25 mouse cellular contexts compared by ENCODE assay signal in genomic region chr6:92158801-92159200, GRCm38 (mm10). TPM values are rescaled to one million over a fixed set of nuclear protein-coding genes. Genes with fewer than 3 reads are reported as not detected.
DNase-seq lines count a peak whose midpoint lies in the region; ATAC-seq and TF ChIP-seq lines count a peak whose summit lies in the region.
"Had no signal": no experiment of that assay in that cellular context is flagged by ENCODE, and none has a peak within 500 bp of the region (broad histone marks: within the 10 kb centered on the region; RNA-seq: fewer than 3 reads in every experiment).

No protein-coding gene starts in this region.

- H3K4me1 ChIP-seq in midbrain, embryonic 11.5 days (ENCODE audit: control insufficient read depth, insufficient read depth, low read length), result no peaks in the 10 kb centered on the region
- H3K4me1 ChIP-seq: forebrain, embryonic 13.5 days; limb, embryonic 12.5 days; lung, embryonic 15.5 days; midbrain, embryonic 12.5 days; neural tube, embryonic 12.5 days had no signal

- H3K4me2 ChIP-seq in midbrain, embryonic 11.5 days, result no peak overlapping the region
- H3K4me2 ChIP-seq: forebrain, embryonic 13.5 days; heart, embryonic 12.5 days; limb, embryonic 12.5 days; lung, embryonic 15.5 days; midbrain, embryonic 12.5 days; neural tube, embryonic 12.5 days had no signal

- peak; percentile 5 for DNase-seq in testis, postnatal 10 days (ENCODE audit: low spot score)
- no peak for DNase-seq in testis, postnatal 14 days (ENCODE audit: low spot score)
- DNase-seq in cerebellum, adult 18-20 months, result peak; percentile 42 to 52
- DNase-seq in cerebellum, postnatal 10 days, result peak; percentile 17 to 32
- no peak for DNase-seq in layer of hippocampus, adult 2 months (ENCODE audit: low spot score in 2 of 2)
- DNase-seq in midbrain, embryonic 11.5 days (ENCODE audit: low spot score, missing footprints), result no peak
- DNase-seq: adrenal gland, adult 2 months; adrenal gland, postnatal 36 days; gastrocnemius, postnatal 25 days; kidney, postnatal 25 days; lung, postnatal 36 days; right cerebral cortex, adult 18-20 months; spleen, adult 18-20 months; thymus, postnatal 4 days had no signal

- H3K36me3 ChIP-seq in midbrain, embryonic 11.5 days (ENCODE audit: control insufficient read depth, insufficient read depth, low read length), result peaks cover 32% of the 10 kb centered on the region; the same call in 1 of the 2 replicates

- WGBS in midbrain, embryonic 11.5 days, result 92% methylated on average over 3 of the region's 3 CpGs

- no peaks in the 10 kb centered on the region for H3K9me3 ChIP-seq in midbrain, embryonic 11.5 days (ENCODE audit: control insufficient read depth, low read length)
- H3K9me3 ChIP-seq: forebrain, embryonic 13.5 days; heart, embryonic 12.5 days; limb, embryonic 12.5 days; lung, embryonic 15.5 days; midbrain, embryonic 12.5 days; neural tube, embryonic 12.5 days had no signal

- H3K4me3 ChIP-seq in layer of hippocampus, adult 2 months, result no peak overlapping the region
- H3K4me3 ChIP-seq in midbrain, embryonic 11.5 days (ENCODE audit: low read depth, low read length), result no peak overlapping the region
- H3K4me3 ChIP-seq: forebrain, embryonic 13.5 days; heart, embryonic 12.5 days; left cerebral cortex, adult 2 months; limb, embryonic 12.5 days; lung, embryonic 15.5 days; midbrain, embryonic 12.5 days; myocyte; neural tube, embryonic 12.5 days had no signal

- no peak for ATAC-seq in midbrain, embryonic 11.5 days (ENCODE audit: low FRiP score)
- ATAC-seq: activated CD4-positive, CD25-positive, alpha-beta regulatory T cell, adult 4 months; forebrain, embryonic 13.5 days; hindbrain, embryonic 16.5 days had no signal

- H3K27ac ChIP-seq in layer of hippocampus, adult 2 months, result no peak overlapping the region
- H3K27ac ChIP-seq in midbrain, embryonic 11.5 days (ENCODE audit: low read depth, low read length), result no peak overlapping the region
- H3K27ac ChIP-seq: forebrain, embryonic 13.5 days; left cerebral cortex, adult 2 months; limb, embryonic 12.5 days; lung, embryonic 15.5 days; midbrain, embryonic 12.5 days; neural tube, embryonic 12.5 days had no signal

- no peak overlapping the region for H3K9ac ChIP-seq in midbrain, embryonic 11.5 days (ENCODE audit: low read length)
- H3K9ac ChIP-seq: forebrain, embryonic 13.5 days; heart, embryonic 12.5 days; limb, embryonic 12.5 days; lung, embryonic 15.5 days; midbrain, embryonic 12.5 days; neural tube, embryonic 12.5 days had no signal

- TF ChIP-seq CTCF in layer of hippocampus, adult 2 months (conservative IDR thresholded peaks at IDR 0.05), result no peak

- no peaks in the 10 kb centered on the region for H3K27me3 ChIP-seq in midbrain, embryonic 11.5 days (ENCODE audit: control insufficient read depth, insufficient read depth, low read length)
- H3K27me3 ChIP-seq: CH12.LX; forebrain, embryonic 13.5 days; heart, embryonic 12.5 days; limb, embryonic 12.5 days; lung, embryonic 15.5 days; midbrain, embryonic 12.5 days; neural tube, embryonic 12.5 days had no signal

RNA-seq across cellular contexts. Expression of gene Mrps25, which starts 25.0 kb away (rescaled TPM):
- total RNA-seq in layer of hippocampus, adult 2 months (2021), result 10 to 100 TPM; 49.5 to 51.8 TPM
- 79.2 and 86.8 TPM in 2 replicates for polyA plus RNA-seq in midbrain, embryonic 11.5 days (2014; fragmentation: Nextera tagmentation; extraction: Ambion mirVana)

RNA-seq across cellular contexts. Expression of gene Rbsn, which starts 55.9 kb away (rescaled TPM):
- 10 to 100 TPM; 42.8 to 44.1 TPM for total RNA-seq in layer of hippocampus, adult 2 months (2021)
- 15.8 and 17.3 TPM in 2 replicates for polyA plus RNA-seq in midbrain, embryonic 11.5 days (2014; fragmentation: Nextera tagmentation; extraction: Ambion mirVana)

Comparison
In these comparisons a context has a peak if more than half of its experiments do, and no peak if none do; other contexts are left out.
1. DNase-seq: peak in testis, postnatal 10 days (single experiment), cerebellum, adult 18-20 months (2 of 2) and cerebellum, postnatal 10 days (2 of 2); none in testis, postnatal 14 days (single experiment), layer of hippocampus, adult 2 months (0 of 2) and midbrain, embryonic 11.5 days (single experiment).